Mouse (Mus musculus) lung, postnatal 10 days (tissue): ENCODE measurements around the gene Npy4r.

ENCODE experiments used
- DNase-seq: peaks from one replicate; pipeline ENCODE4 v3.0.0; 2021

The Npy4r gene

DNA sequence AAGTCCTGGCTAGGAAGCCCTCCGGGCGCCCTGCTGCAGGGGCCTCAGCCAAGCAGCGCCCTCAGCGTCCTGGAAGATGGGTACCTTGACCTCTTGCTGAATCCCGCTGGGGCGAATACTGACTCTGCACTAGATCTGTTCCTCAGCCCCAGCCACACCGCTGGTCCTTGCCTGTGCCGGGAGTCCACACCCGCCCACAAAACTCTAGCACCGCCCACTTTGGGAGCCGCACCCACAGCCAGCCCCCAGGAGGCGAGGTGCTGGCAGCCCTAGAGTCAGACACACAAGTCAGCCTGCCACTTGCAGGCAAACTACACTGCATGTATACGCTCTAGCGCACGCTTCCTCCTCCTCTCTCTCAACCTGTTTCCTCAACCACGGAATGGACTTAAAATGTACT is at the start of gene Npy4r:
Npy4r (minus strand) TSS at position 148 of the 400 bp plus-strand sequence.
- DNase-seq = peak; percentile 81

- peak; percentile 29 for DNase-seq
Observed at GRCm38 (mm10) chr14:34201231-34202035, 49.1 kb upstream of the Npy4r start, which contains the start of gene Gprin2. Gene Gprin2 (minus strand): TSS chr14:34201653.

DNA sequence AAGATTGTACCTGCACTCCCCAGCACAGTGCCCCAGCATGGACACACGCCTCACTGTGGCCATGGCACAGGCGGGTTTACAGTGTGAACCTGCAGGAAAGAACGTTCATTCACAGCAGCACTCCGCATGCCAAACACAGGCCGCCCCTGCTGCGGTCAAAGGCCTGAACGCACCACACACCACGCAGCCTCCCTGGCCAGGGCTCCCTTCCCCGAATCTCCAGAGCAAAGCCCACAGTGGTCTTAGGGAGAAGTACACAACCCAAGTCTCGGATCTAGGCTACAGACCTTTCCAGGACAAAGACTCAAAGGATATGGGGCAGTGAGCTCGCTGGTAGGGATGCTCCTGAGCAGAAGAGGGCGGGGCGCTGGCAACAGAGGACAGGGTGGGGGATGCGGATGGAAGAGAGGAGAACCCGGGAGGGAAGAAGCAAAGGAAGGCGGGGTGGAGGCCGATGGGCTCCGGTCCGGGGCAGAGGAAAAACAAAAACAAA is 48.5 kb upstream of the Npy4r start:
- peak; percentile 73 for DNase-seq

GRCm38 (mm10) chr14:34196706-34197105 is 44.4 kb upstream of the Npy4r start:
- DNase-seq = peak; percentile 8

DNA sequence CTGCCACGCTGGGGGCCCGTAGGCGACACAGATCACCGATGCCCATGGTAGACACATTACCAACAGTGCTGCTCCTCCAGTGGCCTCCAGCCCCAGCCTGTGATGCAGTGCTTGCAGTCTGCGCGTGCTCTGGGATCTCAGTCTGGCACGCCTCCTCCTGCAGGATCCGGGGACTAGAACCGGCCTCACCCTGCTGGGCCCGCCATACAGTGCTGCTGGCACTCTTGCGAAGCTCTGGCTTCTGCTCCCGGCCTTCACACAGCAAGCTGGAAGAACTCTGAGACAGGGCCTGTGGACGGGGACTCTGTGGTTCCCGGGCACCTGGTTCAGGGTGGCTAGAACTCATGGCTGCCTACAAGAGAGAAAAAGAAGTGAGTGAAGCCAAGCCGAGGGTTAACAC is 43.2 kb upstream of the Npy4r start:
- DNase-seq = no peak

DNA sequence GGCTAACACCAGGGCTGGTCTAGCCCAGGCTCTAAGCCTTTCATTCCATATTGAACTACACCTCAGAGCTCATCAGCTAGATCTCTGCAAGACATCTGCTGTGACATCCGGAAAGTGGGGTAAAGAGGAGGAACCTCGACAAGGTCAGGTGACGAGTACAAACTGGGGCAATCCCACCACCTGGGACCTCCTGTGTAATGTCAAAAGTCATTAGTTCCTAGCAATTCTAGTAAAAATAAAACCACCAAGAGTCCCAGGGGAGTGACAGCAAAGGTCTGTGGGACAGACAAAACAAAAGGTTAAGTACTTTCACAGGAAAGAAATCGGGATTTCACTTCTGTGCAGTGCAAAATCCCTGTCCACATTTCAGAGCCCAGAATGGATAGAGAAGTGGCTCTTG is 41.6 kb upstream of the Npy4r start:
- DNase-seq = no peak

DNA sequence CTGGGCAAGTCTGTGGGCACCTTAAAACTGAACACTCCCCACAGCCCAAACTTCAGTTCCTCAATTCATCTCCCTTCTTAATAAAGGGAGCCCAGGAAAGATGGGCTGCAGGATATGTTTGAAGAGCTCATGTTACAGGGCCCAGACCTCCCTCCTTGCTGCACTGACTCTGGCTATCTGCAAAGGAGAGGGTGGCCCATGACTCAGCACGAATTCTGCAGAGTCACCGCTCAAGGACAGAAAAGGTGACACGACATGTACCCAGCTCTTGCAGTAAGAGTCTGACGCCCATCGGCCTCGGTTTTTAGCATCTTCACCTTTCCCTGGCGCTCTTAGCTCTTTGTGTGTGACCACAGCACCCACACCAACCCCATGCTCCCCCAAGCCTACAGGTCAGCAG is 38.1 kb upstream of the Npy4r start:
- no peak for DNase-seq

DNA sequence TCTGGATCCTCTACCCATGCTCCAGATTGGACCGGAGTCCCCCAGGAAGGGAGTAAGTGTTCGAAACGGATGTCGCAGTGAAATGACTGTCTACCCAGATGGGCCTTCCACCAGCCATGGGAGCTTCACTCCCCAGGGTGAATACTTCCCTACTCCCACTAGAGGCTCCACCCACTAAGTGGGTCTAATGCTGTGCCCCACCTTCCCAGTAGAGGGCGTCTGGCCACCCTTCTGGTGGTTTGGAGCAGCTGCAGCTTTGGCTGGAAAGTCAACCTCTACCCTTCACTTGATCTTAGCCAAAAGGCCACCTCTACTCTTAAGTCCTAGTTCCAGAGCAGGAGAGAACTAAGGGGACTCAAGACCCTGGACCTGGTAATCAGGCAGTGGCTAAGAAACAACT is 36.3 kb upstream of the Npy4r start:
- DNase-seq = peak; percentile 84

GRCm38 (mm10) chr14:34183101-34183500 is 30.8 kb upstream of the Npy4r start:
- DNase-seq = no peak

DNA sequence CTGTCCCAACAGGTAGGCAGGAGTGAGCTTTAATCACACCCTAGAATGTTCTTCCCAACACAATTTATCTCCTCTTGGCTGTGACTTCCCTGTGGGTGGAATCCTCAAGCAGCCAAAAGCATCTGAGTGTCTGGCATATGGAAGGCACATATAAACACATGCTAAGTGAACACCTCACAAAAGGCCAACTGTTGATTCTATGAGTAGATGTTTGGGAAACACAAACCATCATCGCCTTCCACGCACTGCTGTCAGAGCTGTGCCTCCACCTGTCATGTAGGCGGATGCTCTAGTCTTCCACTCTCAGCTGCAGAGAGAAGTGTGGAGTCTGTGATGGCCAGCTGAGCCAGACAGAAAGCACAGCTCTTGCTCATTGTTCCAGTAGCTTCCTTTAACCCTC is 27.1 kb upstream of the Npy4r start:
- no peak for DNase-seq

DNA sequence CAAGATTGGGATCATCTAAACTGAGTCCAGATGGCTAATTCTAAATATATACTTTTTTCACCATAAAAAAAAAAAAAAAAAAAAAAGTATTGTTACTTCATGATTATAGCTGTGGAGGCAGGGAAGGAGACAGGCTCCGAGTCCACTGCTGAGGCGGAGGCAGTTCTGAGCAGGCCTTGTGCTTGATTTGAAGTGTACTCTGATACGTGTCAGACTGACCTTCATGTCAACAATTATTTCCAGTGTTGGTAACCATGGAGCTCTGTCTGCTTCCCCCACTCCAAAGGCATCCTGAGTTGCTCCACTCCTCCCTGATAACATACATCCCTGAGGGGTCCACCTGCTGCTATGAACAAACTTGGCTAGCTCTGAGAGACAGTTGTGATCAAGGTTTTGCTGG is 18.8 kb upstream of the Npy4r start:
- DNase-seq = no peak

- no peak for DNase-seq
Observed at GRCm38 (mm10) chr14:34155752-34156151, 3.5 kb upstream of the Npy4r start.

GRCm38 (mm10) chr14:34154601-34155337 is 2.5 kb upstream of the Npy4r start:
- DNase-seq = peak; percentile 74

DNA sequence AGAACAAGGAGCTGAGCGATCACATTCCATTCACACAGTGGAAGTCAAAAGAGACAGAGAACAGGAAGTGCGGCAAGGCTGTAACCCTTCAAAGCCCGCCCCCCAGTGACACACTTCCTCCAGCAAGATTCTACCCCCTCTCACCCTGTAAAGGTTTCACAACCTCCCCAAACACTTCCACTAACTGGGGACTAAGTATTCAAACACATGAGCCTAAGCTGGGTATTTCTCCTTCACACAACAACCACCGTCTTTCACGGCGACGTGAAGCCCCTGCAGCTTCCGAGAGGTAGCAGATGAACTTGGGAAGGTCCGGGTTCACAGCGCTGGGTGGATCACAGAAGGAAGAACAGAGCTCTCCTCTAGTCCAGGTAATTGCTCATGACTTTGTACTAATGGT is 9.4 kb downstream of the Npy4r start:
- no peak for DNase-seq

- DNase-seq = no peak
Observed at GRCm38 (mm10) chr14:34142316-34142715, 10.0 kb downstream of the Npy4r start.

- no peak for DNase-seq
Observed at GRCm38 (mm10) chr14:34139671-34140664, 12.3 kb downstream of the Npy4r start.

DNA sequence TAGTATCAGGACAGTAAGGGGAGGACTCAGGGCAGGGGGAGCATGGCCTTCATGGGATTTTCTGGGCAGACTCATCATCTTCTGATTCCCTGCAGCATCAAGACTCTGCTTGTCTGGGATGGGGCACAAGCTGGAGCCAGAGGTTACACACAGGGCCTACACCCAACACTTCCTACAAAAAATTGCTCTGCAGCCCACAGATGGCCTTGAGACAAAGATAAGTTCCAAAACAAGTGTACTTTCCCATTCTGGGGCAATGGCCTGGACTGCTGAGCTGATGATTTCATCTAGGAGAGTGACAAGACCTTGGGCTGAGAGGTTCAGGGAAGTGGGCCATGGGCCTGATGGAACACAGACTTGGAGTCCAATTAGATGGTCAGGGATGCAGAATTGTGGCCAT is 16.9 kb downstream of the Npy4r start:
- DNase-seq = no peak

- no peak for DNase-seq
Observed at GRCm38 (mm10) chr14:34131216-34131615, 21.1 kb downstream of the Npy4r start.

- DNase-seq = no peak
Observed at GRCm38 (mm10) chr14:34121691-34122090, 30.6 kb downstream of the Npy4r start.

- no peak for DNase-seq
Observed at GRCm38 (mm10) chr14:34120923-34121351, 31.4 kb downstream of the Npy4r start.

- DNase-seq = no peak
Observed at GRCm38 (mm10) chr14:34120016-34120910, 32.0 kb downstream of the Npy4r start.
